Mouse (Mus musculus) heart, embryonic 11.5 days (tissue): ENCODE results near the gene Olfr267. TPM values are rescaled to one million over a fixed set of nuclear protein-coding genes. Genes with fewer than 3 reads are reported as not detected.

Source experiments
- ATAC-seq: fragments of 200-750 bp; cut with Nextera tagmentation; replicated peaks from 2 replicates; pipeline ENCODE4 v1.8.0; 2017; ENCODE audit warnings: moderate library complexity; ENCODE audit not compliant: insufficient number of reproducible peaks, low FRiP score, low TSS enrichment
- H3K27ac ChIP-seq: fragments of 300-500 bp; sonication (generic); 2 replicates; pipeline ENCODE4 v1.5.1; 2014; ENCODE audit warnings: mild to moderate bottlenecking, low read depth, low read length
- H3K27me3 ChIP-seq: fragments of 300-500 bp; sonication (generic); 2 replicates; pipeline ENCODE4 v1.6.1; 2014; ENCODE audit warnings: mild to moderate bottlenecking, low read length, mixed read lengths; ENCODE audit not compliant: control insufficient read depth, insufficient read depth
- H3K36me3 ChIP-seq: fragments of 300-500 bp; sonication (generic); 2 replicates; pipeline ENCODE4 v1.6.1; 2014; ENCODE audit warnings: mild to moderate bottlenecking, low read length, moderate library complexity, mixed read lengths; ENCODE audit not compliant: control insufficient read depth, insufficient read depth
- H3K4me1 ChIP-seq: fragments of 300-500 bp; sonication (generic); 2 replicates; pipeline ENCODE4 v1.6.1; 2014; ENCODE audit warnings: low read length; ENCODE audit not compliant: control insufficient read depth, insufficient read depth
- H3K4me2 ChIP-seq: fragments of 300-500 bp; sonication (generic); 2 replicates; pipeline ENCODE4 v1.6.1; 2014; ENCODE audit warnings: mild to moderate bottlenecking, moderate library complexity
- H3K4me3 ChIP-seq: fragments of 300-500 bp; sonication (generic); 2 replicates; pipeline ENCODE4 v1.5.1; 2014; ENCODE audit warnings: low read depth, low read length
- H3K9ac ChIP-seq: fragments of 300-500 bp; sonication (generic); 2 replicates; pipeline ENCODE4 v1.6.1; 2014; ENCODE audit warnings: mild to moderate bottlenecking, low read depth, low read length, moderate library complexity
- H3K9me3 ChIP-seq: fragments of 300-500 bp; sonication (generic); replicated peaks from 2 replicates; pipeline ENCODE4 v1.6.1; 2016; ENCODE audit warnings: low read length; ENCODE audit not compliant: control insufficient read depth
- WGBS: fragments of 180-500 bp; shearing (Covaris S2); extraction: QIAGEN DNeasy Blood & Tissue Kit; methylation state at CpG from one replicate; pipeline ENCODE4 v1.1.7; 2014; ENCODE audit not compliant: insufficient replicate concordance; 5-methylcytosine and 5-hydroxymethylcytosine counted together
- polyA plus RNA-seq: library from polyadenylated mRNA; unstranded; fragments of >200 nt; fragmentation: Nextera tagmentation; extraction: Ambion mirVana; gene quantifications from 2 replicates; pipeline ENCODE4 v1.2.1, GENCODE M21; 2014

Gene Olfr267
- 0.11 TPM in 1 of 2 replicates, not detected in the other for polyA plus RNA-seq

- H3K27ac ChIP-seq, result no peak within 1 kb of the TSS
- no peak within 1 kb of the TSS for H3K4me3 ChIP-seq
- H3K4me1 ChIP-seq, result 0 out of 2 replicates have a peak, but pooled peaks cover 2% of the 10 kb centered on the region
- no peak within 1 kb of the TSS for H3K4me2 ChIP-seq
- no peaks in the 10 kb centered on the region for H3K27me3 ChIP-seq
- ATAC-seq, result no peak
- H3K9me3 ChIP-seq, result no peaks in the 10 kb centered on the region
- no peak within 1 kb of the TSS for H3K9ac ChIP-seq
- no peaks in the 10 kb centered on the region for H3K36me3 ChIP-seq
These were observed at the start of gene Olfr267 for GRCm38 (mm10) chr4:58787616-58788015. Olfr267 (minus strand) TSS chr4:58787716.

GRCm38 (mm10) chr4:58832908-58833307 lies 45.4 kb upstream of the Olfr267 start:
- H3K4me2 ChIP-seq, result no peak overlapping the region
- H3K36me3 ChIP-seq, result no peaks in the 10 kb centered on the region; the same call in 1 of the 2 replicates
- H3K27me3 ChIP-seq, result no peaks in the 10 kb centered on the region

GRCm38 (mm10) chr4:58825921-58826320 lies 38.4 kb upstream of the Olfr267 start:
- Histone ChIP-seq H3K36me3 (no peaks in the 10 kb centered on the region; the same call in 1 of the 2 replicates), H3K4me3 (no peak overlapping the region), H3K4me1 (no peaks in the 10 kb centered on the region), H3K4me2 (no peak overlapping the region), H3K27me3 (no peaks in the 10 kb centered on the region), H3K9me3 (no peaks in the 10 kb centered on the region), H3K27ac (no peak overlapping the region), H3K9ac (no peak overlapping the region)
- no peak for ATAC-seq
- 91% methylated on average over 4 of the region's 4 CpGs for WGBS

More at GRCm38 (mm10) chr4:58832908-58833307, 45.4 kb upstream of the Olfr267 start:
- Histone ChIP-seq H3K27ac (no peak overlapping the region), H3K4me1 (no peaks in the 10 kb centered on the region), H3K9ac (no peak overlapping the region), H3K9me3 (no peaks in the 10 kb centered on the region), H3K4me3 (no peak overlapping the region)
- ATAC-seq, result no peak
- WGBS, result 54% methylated on average over 3 of the region's 3 CpGs

GRCm38 (mm10) chr4:58786659-58787058 lies 857 bp downstream of the Olfr267 start:
- no peak overlapping the region for H3K27ac ChIP-seq
- H3K4me3 ChIP-seq, result no peak overlapping the region
- H3K27me3 ChIP-seq, result no peaks in the 10 kb centered on the region
- H3K36me3 ChIP-seq, result no peaks in the 10 kb centered on the region
- no peaks in the 10 kb centered on the region for H3K9me3 ChIP-seq
- H3K9ac ChIP-seq, result no peak overlapping the region
- H3K4me1 ChIP-seq, result 0 out of 2 replicates have a peak, but pooled peaks cover 2% of the 10 kb centered on the region
- no peak overlapping the region for H3K4me2 ChIP-seq
- ATAC-seq, result no peak
- WGBS, result 63% methylated on average over 3 of the region's 3 CpGs

GRCm38 (mm10) chr4:58763417-58763816 lies 24.1 kb downstream of the Olfr267 start:
- H3K4me2 ChIP-seq, result no peak overlapping the region
- WGBS, result 71% methylated on average over 3 of the region's 3 CpGs
- no peaks in the 10 kb centered on the region for H3K4me1 ChIP-seq
- H3K27me3 ChIP-seq, result no peaks in the 10 kb centered on the region
- no peak for ATAC-seq
- H3K9me3 ChIP-seq, result no peaks in the 10 kb centered on the region
- no peaks in the 10 kb centered on the region for H3K36me3 ChIP-seq
- no peak overlapping the region for H3K9ac ChIP-seq
- no peak overlapping the region for H3K4me3 ChIP-seq
- H3K27ac ChIP-seq, result no peak overlapping the region

GRCm38 (mm10) chr4:58749510-58749909 lies 38.0 kb downstream of the Olfr267 start:
- Histone ChIP-seq H3K9me3 (no peaks in the 10 kb centered on the region), H3K4me1 (no peaks in the 10 kb centered on the region; the same call in 1 of the 2 replicates), H3K4me3 (no peak overlapping the region), H3K27me3 (no peaks in the 10 kb centered on the region), H3K36me3 (no peaks in the 10 kb centered on the region), H3K9ac (no peak overlapping the region), H3K27ac (no peak overlapping the region), H3K4me2 (no peak overlapping the region)
- ATAC-seq, result no peak
- WGBS, result 39% methylated on average over 2 of the region's 2 CpGs

- no peak overlapping the region for H3K27ac ChIP-seq
- no peak for ATAC-seq
These were observed 38.4 kb downstream of the Olfr267 start for GRCm38 (mm10) chr4:58749101-58749500.

GRCm38 (mm10) chr4:58745583-58746222 lies 41.8 kb downstream of the Olfr267 start:
- WGBS, result 75% methylated on average over 7 of the region's 7 CpGs
- Histone ChIP-seq H3K4me1 (no peaks in the 10 kb centered on the region; the same call in 1 of the 2 replicates), H3K9ac (no peak overlapping the region), H3K36me3 (no peaks in the 10 kb centered on the region), H3K9me3 (no peaks in the 10 kb centered on the region), H3K4me2 (no peak overlapping the region), H3K27ac (no peak overlapping the region), H3K4me3 (no peak overlapping the region), H3K27me3 (no peaks in the 10 kb centered on the region)
- no peak for ATAC-seq

More at GRCm38 (mm10) chr4:58749101-58749500, 38.4 kb downstream of the Olfr267 start:
- H3K4me1 ChIP-seq, result no peaks in the 10 kb centered on the region; the same call in 1 of the 2 replicates
- no peak overlapping the region for H3K4me3 ChIP-seq
- no peaks in the 10 kb centered on the region for H3K9me3 ChIP-seq
- WGBS, result 59% methylated on average over 10 of the region's 10 CpGs
- H3K9ac ChIP-seq, result no peak overlapping the region
- no peaks in the 10 kb centered on the region for H3K27me3 ChIP-seq
- no peaks in the 10 kb centered on the region for H3K36me3 ChIP-seq
- no peak overlapping the region for H3K4me2 ChIP-seq
